Mouse (Mus musculus): ENCODE data around the gene Plek. TPM values are rescaled to one million over a fixed set of nuclear protein-coding genes. Genes with fewer than 3 reads are reported as not detected.

Gene Plek
- total and polyA plus RNA-seq, 3 experiments = 166 to 354 (median 223) TPM

DNA sequence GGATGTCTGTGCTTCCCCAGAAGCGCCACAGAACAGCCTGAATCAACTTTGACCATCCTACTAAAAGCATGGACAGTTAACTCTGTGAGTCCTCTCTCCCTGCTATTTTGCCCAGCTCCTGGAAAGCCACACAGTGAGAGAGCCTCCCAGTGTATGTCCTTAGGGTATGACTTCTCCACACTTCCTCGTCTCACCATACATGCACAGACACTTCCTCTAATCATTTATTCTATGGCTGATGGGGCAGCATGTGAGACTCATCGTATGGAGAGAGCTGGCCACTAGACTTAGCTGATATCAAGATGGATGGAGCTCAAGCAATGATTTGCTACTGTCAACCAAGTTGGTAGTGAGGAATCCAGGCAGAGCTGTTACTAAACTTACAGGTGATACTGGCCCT is 28.2 kb downstream of the Plek start:
- H3K79me2 ChIP-seq (replicated peaks; ENCODE audit: control insufficient read depth, extremely low read depth, insufficient read depth, poor library complexity, severe bottlenecking) = no peaks in the 10 kb centered on the region
- TF ChIP-seq IRF4 (IDR thresholded peaks at IDR 0.05; ENCODE audit: low read depth, low read length) (no peak), MAZ (IDR thresholded peaks at IDR 0.05; ENCODE audit: low read depth, low read length) (no peak), ZMIZ1 (IDR thresholded peaks at IDR 0.05; ENCODE audit: low read depth, low read length) (no peak)
- no peaks in the 10 kb centered on the region for H3K36me3 ChIP-seq (replicated peaks in 1 of 2; ENCODE audit: control insufficient read depth in 1 of 2, insufficient read depth in 1 of 2, low read length in 1 of 2)
- H3K4me1 ChIP-seq (ENCODE audit: control insufficient read depth in 1 of 2, insufficient read depth in 2 of 2) = peaks cover 4 to 12% of the 10 kb centered on the region in 2 experiments; a peak in 3 of 4 replicates
- in situ Hi-C loops (cut with MboI; ENCODE audit: low pct_ligation_motif_present, low pct_unique_long_range_greater_than_20kb, low sequenced_read_pairs) (no loop called here), dilution Hi-C loops (cut with MboI; ENCODE audit: extremely low pct_ligation_motif_present, extremely low pct_unique_long_range_greater_than_20kb, low sequenced_read_pairs) (no loop called here)
- H3K9me3 ChIP-seq (replicated peaks; ENCODE audit: low read length) = peaks cover 3% of the 10 kb centered on the region
- DNase-seq (ENCODE audit: extremely low read depth) = no peak
- H3K27ac ChIP-seq (ENCODE audit: insufficient read depth, low read depth) = no peak overlapping the region
- H3K4me3 ChIP-seq (replicated peaks in 1 of 3; ENCODE audit: low read depth in 2 of 3, low read length in 2 of 3, poor library complexity in 1 of 3) = no peak overlapping the region
- no peak overlapping the region for H3K4me2 ChIP-seq (ENCODE audit: insufficient read depth, low read depth, poor library complexity, severe bottlenecking)
- no peak overlapping the region for H3K9ac ChIP-seq (ENCODE audit: insufficient read depth, low read depth)
- no peaks in the 10 kb centered on the region for H3K27me3 ChIP-seq (replicated peaks)

- no peaks in the 10 kb centered on the region for H3K27me3 ChIP-seq (replicated peaks)
- peaks cover 4 to 12% of the 10 kb centered on the region in 2 experiments; a peak in 3 of 4 replicates for H3K4me1 ChIP-seq (ENCODE audit: control insufficient read depth in 1 of 2, insufficient read depth in 2 of 2)
- dilution Hi-C loops (cut with MboI; ENCODE audit: extremely low pct_ligation_motif_present, extremely low pct_unique_long_range_greater_than_20kb, low sequenced_read_pairs) (no loop called here), in situ Hi-C loops (cut with MboI; ENCODE audit: low pct_ligation_motif_present, low pct_unique_long_range_greater_than_20kb, low sequenced_read_pairs) (no loop called here)
- no peak overlapping the region for H3K4me3 ChIP-seq (replicated peaks in 1 of 3; ENCODE audit: low read depth in 2 of 3, low read length in 2 of 3, poor library complexity in 1 of 3)
- no peaks in the 10 kb centered on the region for H3K36me3 ChIP-seq (replicated peaks in 1 of 2; ENCODE audit: control insufficient read depth in 1 of 2, insufficient read depth in 1 of 2, low read length in 1 of 2)
- TF ChIP-seq UBTF (IDR thresholded peaks at IDR 0.05; ENCODE audit: low read depth, low read length) = no peak
- no peak for TF ChIP-seq NRF1 (IDR thresholded peaks at IDR 0.05; ENCODE audit: low read depth, low read length)
- no peak for TF ChIP-seq E2F4 (IDR thresholded peaks at IDR 0.05; ENCODE audit: insufficient replicate concordance, low read depth, low read length)
- TF ChIP-seq HCFC1 (IDR thresholded peaks at IDR 0.05; ENCODE audit: low read depth, low read length) = no peak
- no peak for TF ChIP-seq ETS1 (conservative IDR thresholded peaks at IDR 0.05; ENCODE audit: low read depth, low read length)
- no peak for TF ChIP-seq MEF2A (IDR thresholded peaks at IDR 0.05; ENCODE audit: borderline replicate concordance, low read depth, low read length)
- no peak for TF ChIP-seq RAD21 (IDR thresholded peaks at IDR 0.05; ENCODE audit: low read depth, low read length)
- no peak for TF ChIP-seq CHD2 (IDR thresholded peaks at IDR 0.05; ENCODE audit: low read length)
- TF ChIP-seq MAZ (IDR thresholded peaks at IDR 0.05; ENCODE audit: low read depth, low read length) = no peak
- no peak for TF ChIP-seq MYC (IDR thresholded peaks at IDR 0.05; ENCODE audit: low read depth, low read length)
- no peak for TF ChIP-seq ZKSCAN1 (IDR thresholded peaks at IDR 0.05; ENCODE audit: borderline replicate concordance, low read depth, low read length)
- TF ChIP-seq SMC3 (IDR thresholded peaks at IDR 0.05; ENCODE audit: low read depth, low read length) = no peak
- TF ChIP-seq EP300 (IDR thresholded peaks at IDR 0.05; ENCODE audit: low read length) = no peak
- TF ChIP-seq GABPA (IDR thresholded peaks at IDR 0.05; ENCODE audit: insufficient replicate concordance, low read depth, low read length) = no peak
- TF ChIP-seq JUND (conservative IDR thresholded peaks at IDR 0.05; ENCODE audit: low read depth, low read length) = no peak
- no peak for DNase-seq (ENCODE audit: extremely low read depth)
- no peaks in the 10 kb centered on the region for H3K79me2 ChIP-seq (replicated peaks; ENCODE audit: control insufficient read depth, extremely low read depth, insufficient read depth, poor library complexity, severe bottlenecking)
- no peak overlapping the region for H3K27ac ChIP-seq (ENCODE audit: insufficient read depth, low read depth)
- H3K4me2 ChIP-seq (ENCODE audit: insufficient read depth, low read depth, poor library complexity, severe bottlenecking) = no peak overlapping the region
- H3K9ac ChIP-seq (ENCODE audit: insufficient read depth, low read depth) = no peak overlapping the region
- peaks cover 9% of the 10 kb centered on the region for H3K9me3 ChIP-seq (replicated peaks; ENCODE audit: low read length)
Measured at GRCm38 (mm10) chr11:17023206-17023605, 29.0 kb downstream of the Plek start.

All from CH12.LX (cell line).